Mouse (Mus musculus): ENCODE measurements at regions not wholly inside any gene's neighbourhood (a gene's known extent, or its start where the extent isn't known, plus 50 kb on each side); places are given as distances from the start of the nearest gene placed in this dataset.

DNA sequence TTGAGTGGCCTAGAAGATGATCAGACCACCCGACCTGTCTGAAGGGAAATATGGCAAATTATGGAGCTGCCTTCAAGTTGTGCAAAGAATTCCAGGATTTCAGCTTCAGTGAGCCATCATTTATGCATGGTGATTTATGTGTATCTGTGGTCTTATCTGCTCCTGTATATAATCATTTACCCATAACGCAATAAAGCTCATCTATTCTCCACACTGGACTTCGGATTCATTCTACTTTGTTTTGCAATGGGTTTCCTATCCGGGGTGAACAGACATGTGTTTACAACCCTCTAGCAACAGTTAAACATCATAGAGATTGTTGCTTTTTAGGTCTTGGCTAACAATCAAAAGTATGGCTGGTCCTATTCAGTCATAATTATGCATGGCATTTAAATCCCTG, 145.1 kb downstream of the Pcdh10 start:
- ATAC-seq (ENCODE audit: insufficient number of reproducible peaks, insufficient read depth, low FRiP score, low TSS enrichment, low read depth): no peak
- Histone ChIP-seq H3K27ac (no peak overlapping the region), H3K9me3 (no peaks in the 10 kb centered on the region), H3K36me3 (no peaks in the 10 kb centered on the region), H3K27me3 (no peaks in the 10 kb centered on the region), H3K4me2 (no peak overlapping the region), H3K4me3 (no peak overlapping the region), H3K4me1 (no peaks in the 10 kb centered on the region), H3K9ac (no peak overlapping the region)
- 71% methylated on average over 4 of the region's 4 CpGs for WGBS

DNA sequence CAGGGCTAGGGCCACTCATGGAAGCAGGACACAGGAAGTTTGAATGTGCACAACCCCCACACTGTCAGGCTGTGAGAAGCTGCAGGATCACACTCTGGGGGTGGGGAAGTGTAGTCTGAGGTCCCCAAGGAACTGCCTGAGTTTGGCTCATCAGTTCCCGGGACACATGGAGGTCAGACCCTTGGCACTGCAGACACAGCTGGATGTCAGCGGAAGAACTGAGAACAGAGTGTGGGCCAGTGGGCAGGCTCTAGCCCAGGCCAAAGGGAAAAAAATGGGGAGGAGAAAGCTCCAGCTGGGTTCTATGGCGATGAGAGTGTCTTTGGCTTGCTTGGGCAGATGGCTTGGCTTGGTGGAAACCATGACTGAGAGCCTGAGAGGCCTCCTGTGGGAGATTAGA, 168.9 kb downstream of the Pcdh10 start:
- 88% methylated on average over 3 of the region's 3 CpGs for WGBS
- H3K9me3 ChIP-seq: no peaks in the 10 kb centered on the region
- H3K9ac ChIP-seq: no peak overlapping the region
- H3K4me3 ChIP-seq: no peak overlapping the region
- no peak for ATAC-seq (ENCODE audit: insufficient number of reproducible peaks, insufficient read depth, low FRiP score, low TSS enrichment, low read depth)
- H3K27me3 ChIP-seq: no peaks in the 10 kb centered on the region
- no peaks in the 10 kb centered on the region for H3K36me3 ChIP-seq
- H3K4me2 ChIP-seq: no peak overlapping the region
- H3K27ac ChIP-seq: no peak overlapping the region
- no peaks in the 10 kb centered on the region for H3K4me1 ChIP-seq

DNA sequence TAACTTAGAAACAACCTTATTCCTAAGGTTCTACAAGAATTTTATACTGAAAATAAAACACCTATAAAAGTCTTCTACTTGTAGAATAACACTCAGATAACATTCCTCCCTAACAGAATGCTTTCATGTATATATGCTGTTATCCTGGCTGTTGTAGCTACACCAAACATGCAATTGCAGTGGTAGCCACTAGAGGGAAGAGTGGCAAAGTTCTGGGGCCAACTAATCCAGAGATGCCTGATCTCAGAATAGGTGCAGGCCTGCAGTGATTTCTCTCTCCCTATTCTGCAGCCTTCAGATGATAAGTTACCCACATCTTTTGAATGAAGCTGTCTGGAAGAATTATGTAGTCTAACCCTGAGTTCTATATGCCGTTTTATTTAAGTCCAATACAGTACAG, 177.5 kb downstream of the Pcdh10 start:
- Histone ChIP-seq H3K9me3 (no peaks in the 10 kb centered on the region), H3K4me3 (no peak overlapping the region), H3K9ac (no peak overlapping the region), H3K4me2 (no peak overlapping the region), H3K27ac (no peak overlapping the region), H3K36me3 (no peaks in the 10 kb centered on the region), H3K27me3 (no peaks in the 10 kb centered on the region), H3K4me1 (peaks cover 6% of the 10 kb centered on the region; the same call in 1 of the 2 replicates)
- no peak for ATAC-seq (ENCODE audit: insufficient number of reproducible peaks, insufficient read depth, low FRiP score, low TSS enrichment, low read depth)
- 24% methylated on average over 1 of the region's 1 CpGs for WGBS

DNA sequence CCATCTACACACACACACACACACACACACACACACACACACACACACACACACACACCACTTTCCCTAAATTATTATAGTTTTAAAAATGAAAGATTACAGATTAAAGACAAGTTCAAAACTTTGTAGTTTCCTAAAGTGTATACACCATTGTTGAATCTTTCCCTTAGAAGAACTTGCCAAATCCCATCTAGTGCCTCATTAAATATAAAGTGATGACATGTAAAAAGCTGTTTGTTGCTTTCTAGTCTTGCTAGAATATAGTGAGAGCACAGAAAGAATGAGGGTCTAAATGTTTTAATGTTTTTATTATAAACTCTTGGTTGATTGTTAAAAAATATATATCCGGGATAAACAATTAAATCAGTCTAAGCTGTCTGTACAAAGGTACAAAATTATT, 194.8 kb downstream of the Pcdh10 start:
- no peak overlapping the region for H3K4me3 ChIP-seq
- no peak overlapping the region for H3K4me2 ChIP-seq
- H3K27me3 ChIP-seq: no peaks in the 10 kb centered on the region
- no peak overlapping the region for H3K27ac ChIP-seq
- H3K4me1 ChIP-seq: no peaks in the 10 kb centered on the region
- H3K9ac ChIP-seq: no peak overlapping the region
- no peaks in the 10 kb centered on the region for H3K36me3 ChIP-seq
- no peak for ATAC-seq (ENCODE audit: insufficient number of reproducible peaks, insufficient read depth, low FRiP score, low TSS enrichment, low read depth)
- H3K9me3 ChIP-seq: no peaks in the 10 kb centered on the region
- WGBS: 85% methylated on average over 1 of the region's 1 CpGs

DNA sequence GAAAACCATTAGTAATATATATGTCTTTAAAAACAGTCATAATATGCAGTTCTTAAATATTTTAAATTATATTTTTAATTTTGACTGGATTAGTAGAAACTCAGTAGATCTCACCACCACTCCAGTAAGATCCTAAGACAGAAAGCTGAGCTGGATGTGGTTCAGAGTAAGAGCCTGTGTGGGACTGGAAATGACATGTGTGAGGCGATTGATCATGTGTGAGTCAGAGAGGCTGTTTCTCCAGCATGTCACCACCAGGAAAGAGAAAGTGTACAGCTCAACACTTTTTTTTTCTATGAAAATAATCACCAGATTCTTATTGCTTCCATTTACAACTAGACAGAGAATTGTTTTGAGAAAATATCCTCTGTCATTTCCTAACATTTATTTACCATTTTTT, 198.8 kb downstream of the Pcdh10 start:
- H3K4me1 ChIP-seq: no peaks in the 10 kb centered on the region
- no peaks in the 10 kb centered on the region for H3K27me3 ChIP-seq
- no peaks in the 10 kb centered on the region for H3K9me3 ChIP-seq
- no peak for ATAC-seq (ENCODE audit: insufficient number of reproducible peaks, insufficient read depth, low FRiP score, low TSS enrichment, low read depth)
- H3K4me3 ChIP-seq: no peak overlapping the region
- no peaks in the 10 kb centered on the region for H3K36me3 ChIP-seq
- WGBS: 86% methylated on average over 1 of the region's 1 CpGs
- H3K4me2 ChIP-seq: no peak overlapping the region
- H3K9ac ChIP-seq: no peak overlapping the region
- H3K27ac ChIP-seq: no peak overlapping the region

DNA sequence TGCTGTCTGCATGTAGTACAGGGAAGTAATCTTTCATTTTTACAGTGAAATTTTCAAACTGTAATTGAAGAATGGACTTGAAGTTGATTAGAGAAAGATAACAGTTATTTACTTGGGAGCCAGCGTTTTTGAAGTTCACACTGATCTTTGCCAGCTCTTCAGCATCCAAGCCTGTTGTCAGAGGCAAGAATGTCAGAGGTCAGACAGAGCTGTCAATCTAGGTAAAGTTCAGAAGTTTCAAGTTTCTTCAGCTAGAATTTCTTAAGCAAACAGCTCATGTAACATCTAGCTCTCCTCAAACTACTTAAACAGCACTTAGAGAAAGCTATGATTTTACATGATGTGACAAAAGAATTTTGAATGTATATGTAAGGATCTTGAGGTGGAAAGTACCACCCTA, 215.4 kb downstream of the Pcdh10 start:
- 7% methylated on average over 1 of the region's 1 CpGs for WGBS
- ATAC-seq (ENCODE audit: insufficient number of reproducible peaks, insufficient read depth, low FRiP score, low TSS enrichment, low read depth): no peak

DNA sequence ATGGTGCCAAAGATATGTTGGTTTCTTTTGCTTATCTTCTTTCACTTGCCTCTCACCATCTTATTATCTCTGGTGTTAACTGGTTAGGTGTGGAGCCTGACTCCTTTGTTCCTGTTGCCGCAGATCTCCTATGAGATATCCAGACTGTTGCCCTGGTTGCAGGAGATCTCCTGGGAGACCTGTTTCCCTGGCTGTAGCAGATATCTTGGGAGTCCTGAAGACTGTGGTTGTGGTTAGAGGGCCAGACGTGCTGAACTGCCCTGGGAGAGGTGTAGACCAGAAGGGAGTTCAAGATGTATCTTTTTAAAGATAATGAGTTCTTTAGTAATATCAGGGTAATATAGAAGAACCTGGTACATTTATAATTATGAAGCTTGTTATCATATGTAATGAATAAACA, 224.1 kb downstream of the Pcdh10 start:
- Histone ChIP-seq H3K4me3 (no peak overlapping the region), H3K36me3 (no peaks in the 10 kb centered on the region), H3K27me3 (no peaks in the 10 kb centered on the region), H3K4me2 (no peak overlapping the region), H3K9ac (no peak overlapping the region), H3K9me3 (no peaks in the 10 kb centered on the region), H3K27ac (no peak overlapping the region), H3K4me1 (no peaks in the 10 kb centered on the region)
- ATAC-seq (ENCODE audit: insufficient number of reproducible peaks, insufficient read depth, low FRiP score, low TSS enrichment, low read depth): no peak
- WGBS: 74% methylated on average over 2 of the region's 2 CpGs

More for the DNA sequence above, 215.4 kb downstream of the Pcdh10 start:
- H3K27me3 ChIP-seq: no peaks in the 10 kb centered on the region
- H3K4me1 ChIP-seq: no peaks in the 10 kb centered on the region
- H3K4me2 ChIP-seq: no peak overlapping the region
- H3K9ac ChIP-seq: no peak overlapping the region
- no peaks in the 10 kb centered on the region for H3K9me3 ChIP-seq
- H3K27ac ChIP-seq: no peak overlapping the region
- no peak overlapping the region for H3K4me3 ChIP-seq
- no peaks in the 10 kb centered on the region for H3K36me3 ChIP-seq

DNA sequence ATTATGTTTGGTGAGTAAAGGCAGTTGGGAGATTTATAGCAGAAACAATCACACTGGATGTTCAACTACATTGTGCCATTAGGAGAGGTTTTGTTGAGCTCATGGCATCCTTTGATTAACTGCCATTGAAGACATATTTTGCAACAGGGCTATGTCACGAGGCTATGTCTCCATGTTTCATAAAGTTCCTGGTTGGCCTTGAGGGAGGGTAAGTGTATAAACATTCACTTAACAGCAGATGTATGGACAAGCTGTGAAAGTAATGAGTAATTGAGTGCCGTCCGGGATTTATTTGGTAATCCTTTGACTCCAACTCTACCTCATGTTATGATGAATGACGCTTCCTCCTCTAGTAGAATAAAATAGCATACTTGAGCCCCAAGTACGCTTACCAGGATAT, 225.0 kb downstream of the Pcdh10 start:
- no peak overlapping the region for H3K27ac ChIP-seq
- ATAC-seq (ENCODE audit: insufficient number of reproducible peaks, insufficient read depth, low FRiP score, low TSS enrichment, low read depth): no peak
- H3K9me3 ChIP-seq: no peaks in the 10 kb centered on the region
- no peak overlapping the region for H3K4me2 ChIP-seq
- 80% methylated on average over 5 of the region's 5 CpGs for WGBS
- no peaks in the 10 kb centered on the region for H3K27me3 ChIP-seq
- no peak overlapping the region for H3K4me3 ChIP-seq
- no peaks in the 10 kb centered on the region for H3K36me3 ChIP-seq
- H3K9ac ChIP-seq: no peak overlapping the region
- H3K4me1 ChIP-seq: no peaks in the 10 kb centered on the region

DNA sequence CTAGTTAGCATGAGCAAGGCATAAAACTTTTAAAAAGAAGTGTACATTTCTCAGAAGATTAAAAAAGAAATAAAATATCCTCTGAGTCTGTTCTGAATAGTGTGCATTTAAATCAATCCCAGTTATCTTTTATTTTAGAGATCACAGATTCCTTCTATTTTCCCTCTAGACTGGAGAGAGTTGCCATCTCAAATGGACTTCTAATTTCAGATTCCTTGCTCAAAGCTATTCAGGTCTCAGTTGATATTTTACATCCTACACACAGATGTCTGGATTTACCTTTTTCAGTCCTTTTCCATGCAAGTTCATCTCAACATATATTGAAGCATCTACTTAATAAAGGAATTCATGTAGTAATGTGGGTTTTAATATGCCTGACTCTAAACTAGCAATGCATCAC, 242.5 kb downstream of the Pcdh10 start:
- no peak overlapping the region for H3K4me2 ChIP-seq
- no peak overlapping the region for H3K9ac ChIP-seq
- H3K4me1 ChIP-seq: no peaks in the 10 kb centered on the region
- no peak overlapping the region for H3K27ac ChIP-seq
- no peaks in the 10 kb centered on the region for H3K9me3 ChIP-seq
- H3K4me3 ChIP-seq: no peak overlapping the region
- no peaks in the 10 kb centered on the region for H3K36me3 ChIP-seq
- H3K27me3 ChIP-seq: no peaks in the 10 kb centered on the region
- ATAC-seq (ENCODE audit: insufficient number of reproducible peaks, insufficient read depth, low FRiP score, low TSS enrichment, low read depth): no peak

DNA sequence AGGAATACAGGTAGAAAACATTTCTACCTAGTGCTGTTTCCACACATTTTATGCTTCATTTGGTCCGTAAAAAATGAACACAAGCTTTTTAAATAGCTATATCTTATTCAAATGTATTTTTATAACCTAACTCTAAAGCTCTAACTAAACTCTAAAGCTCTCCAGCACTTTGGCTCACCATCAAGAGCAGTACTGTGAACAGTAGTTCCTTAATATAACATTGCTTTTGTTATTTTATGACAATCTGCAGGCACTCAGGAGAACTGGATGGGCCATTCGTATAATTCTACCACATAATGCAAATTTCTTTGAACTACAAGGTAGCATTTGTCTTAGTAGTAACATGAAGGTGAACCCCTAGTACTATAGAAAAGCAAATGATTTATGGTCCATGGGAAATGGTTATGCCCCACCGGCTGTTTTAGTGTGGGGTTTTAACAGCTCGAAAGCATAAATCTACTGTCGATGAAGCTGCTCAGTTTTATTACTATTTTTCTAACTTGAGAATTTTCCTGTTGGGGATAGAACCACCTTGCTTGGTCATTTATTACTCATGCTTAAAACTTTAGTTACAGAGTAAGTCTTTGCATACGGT, 267.8 kb downstream of the Pcdh10 start:
- no peak for ATAC-seq (ENCODE audit: insufficient number of reproducible peaks, insufficient read depth, low FRiP score, low TSS enrichment, low read depth)
- H3K27me3 ChIP-seq: no peaks in the 10 kb centered on the region
- no peak overlapping the region for H3K4me3 ChIP-seq
- H3K27ac ChIP-seq: no peak overlapping the region
- H3K36me3 ChIP-seq: no peaks in the 10 kb centered on the region
- WGBS: 89% methylated on average over 6 of the region's 6 CpGs
- H3K9me3 ChIP-seq: no peaks in the 10 kb centered on the region
- H3K4me2 ChIP-seq: no peak overlapping the region
- no peaks in the 10 kb centered on the region for H3K4me1 ChIP-seq
- no peak overlapping the region for H3K9ac ChIP-seq

DNA sequence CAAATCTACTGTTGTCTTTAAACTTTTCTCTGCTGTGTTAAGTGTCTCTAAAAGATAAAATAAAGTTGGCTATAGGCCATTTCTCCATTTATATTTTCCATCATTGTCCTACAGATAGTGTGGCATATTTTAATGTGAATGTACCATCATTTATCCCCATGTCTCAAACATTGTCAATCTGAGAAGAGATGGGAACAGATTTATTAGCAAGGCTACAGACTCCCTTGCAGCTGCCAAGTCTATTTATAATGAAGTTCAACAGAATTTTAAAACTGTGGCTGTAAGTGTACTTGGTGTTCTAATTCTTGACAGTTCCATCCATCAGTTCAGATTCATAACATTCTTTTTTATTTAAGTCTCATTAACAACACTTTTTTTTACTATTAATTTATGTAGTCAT, 271.2 kb downstream of the Pcdh10 start:
- H3K4me2 ChIP-seq: no peak overlapping the region
- no peaks in the 10 kb centered on the region for H3K4me1 ChIP-seq
- ATAC-seq (ENCODE audit: insufficient number of reproducible peaks, insufficient read depth, low FRiP score, low TSS enrichment, low read depth): no peak
- no peaks in the 10 kb centered on the region for H3K27me3 ChIP-seq
- no peak overlapping the region for H3K9ac ChIP-seq
- H3K4me3 ChIP-seq: no peak overlapping the region
- no peak overlapping the region for H3K27ac ChIP-seq
- H3K9me3 ChIP-seq: no peaks in the 10 kb centered on the region
- no peaks in the 10 kb centered on the region for H3K36me3 ChIP-seq

DNA sequence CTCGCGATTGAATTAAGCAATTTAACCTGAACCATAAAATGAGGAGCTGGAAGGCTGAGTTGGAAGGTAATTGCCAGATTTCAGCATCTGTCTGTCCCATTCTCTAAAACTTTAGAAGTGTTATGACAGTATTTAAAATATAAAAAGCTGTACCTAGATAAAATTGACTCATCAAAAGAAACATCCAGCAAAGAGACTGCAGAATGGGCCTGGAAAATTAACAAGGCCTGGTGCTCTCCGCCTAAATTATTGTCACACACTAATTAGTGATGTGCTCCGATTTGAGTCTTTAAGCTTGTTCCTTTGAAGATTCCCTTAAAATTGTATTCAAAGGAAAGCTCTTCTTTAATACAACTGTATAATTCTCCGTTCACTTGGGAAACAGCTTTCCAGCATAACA, 278.8 kb downstream of the Pcdh10 start:
- H3K9ac ChIP-seq: no peak overlapping the region
- H3K27ac ChIP-seq: no peak overlapping the region
- no peaks in the 10 kb centered on the region for H3K36me3 ChIP-seq
- H3K27me3 ChIP-seq: no peaks in the 10 kb centered on the region
- WGBS: 85% methylated on average over 5 of the region's 5 CpGs
- H3K4me2 ChIP-seq: no peak overlapping the region
- no peaks in the 10 kb centered on the region for H3K4me1 ChIP-seq
- H3K4me3 ChIP-seq: no peak overlapping the region
- no peaks in the 10 kb centered on the region for H3K9me3 ChIP-seq
- ATAC-seq (ENCODE audit: insufficient number of reproducible peaks, insufficient read depth, low FRiP score, low TSS enrichment, low read depth): no peak

Measured in embryonic facial prominence, embryonic 13.5 days (tissue).